Comparison of ENCODE assay signal across 8 mouse cellular contexts in the genomic region with DNA sequence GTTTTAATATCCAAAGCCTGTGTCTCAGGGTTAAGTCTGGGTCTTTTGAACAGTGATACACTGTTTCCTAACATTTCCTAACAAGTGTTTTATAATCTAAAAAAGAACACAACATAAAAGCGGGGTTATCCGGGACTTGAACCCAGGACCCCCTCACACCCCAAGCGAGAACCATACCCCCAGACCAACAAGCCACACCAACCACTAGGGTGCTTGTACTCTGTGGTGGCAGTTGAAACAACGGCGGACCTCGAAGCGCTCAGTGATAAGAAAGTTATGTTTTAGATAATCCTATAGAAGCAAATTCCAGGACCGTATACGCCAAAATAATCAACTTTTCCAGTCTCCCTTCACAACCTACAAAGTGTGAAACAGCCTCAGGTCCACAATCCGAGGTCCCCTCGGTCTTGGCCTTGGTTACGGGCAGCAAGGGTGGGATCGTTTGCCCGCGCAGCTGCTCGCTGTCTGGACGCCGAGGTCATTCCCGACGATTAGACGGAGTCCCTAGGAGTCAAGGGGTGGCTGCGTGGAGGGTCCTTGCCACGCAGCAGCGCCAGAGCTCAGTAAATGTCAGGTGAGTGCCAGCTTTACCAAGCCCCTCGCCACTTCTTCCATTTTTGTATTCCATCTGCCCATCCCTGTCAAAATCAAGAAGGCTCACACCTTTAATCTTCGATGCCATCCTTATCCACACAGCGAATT. TPM values are rescaled to one million over a fixed set of nuclear protein-coding genes. Genes with fewer than 3 reads are reported as not detected.
DNase-seq lines count a peak whose midpoint lies in the region; ATAC-seq and TF ChIP-seq lines count a peak whose summit lies in the region.

No protein-coding gene starts in this region.

- H3K27ac ChIP-seq in heart, embryonic 15.5 days: no peak overlapping the region
- H3K27ac ChIP-seq in bone marrow macrophage, adult 2 months (ENCODE audit: insufficient read depth, low read depth, low read length): no peak overlapping the region
- no peak overlapping the region for H3K27ac ChIP-seq in hindbrain, embryonic 15.5 days (replicated peaks)
- H3K27ac ChIP-seq in midbrain, embryonic 16.5 days (ENCODE audit: low read length): no peak overlapping the region

- H3K4me2 ChIP-seq in heart, embryonic 15.5 days: peak overlapping the region; percentile 69
- H3K4me2 ChIP-seq in hindbrain, embryonic 15.5 days: peak overlapping the region; percentile 53
- peak overlapping the region; percentile 59 for H3K4me2 ChIP-seq in midbrain, embryonic 16.5 days (ENCODE audit: low read length)

- H3K4me3 ChIP-seq in heart, embryonic 15.5 days: peak overlapping the region; percentile 42
- H3K4me3 ChIP-seq in bone marrow macrophage, adult 2 months (ENCODE audit: insufficient read depth, low read length): peak overlapping the region; percentile 41
- H3K4me3 ChIP-seq in hindbrain, embryonic 15.5 days: peak overlapping the region; percentile 31
- peak overlapping the region; percentile 38 for H3K4me3 ChIP-seq in midbrain, embryonic 16.5 days (ENCODE audit: low read depth, low read length)

- no peak for DNase-seq in heart, postnatal 10 days
- no peak for DNase-seq in T-cell, adult 2 months (ENCODE audit: low spot score)
- no peak for DNase-seq in frontal cortex, adult 2 months (ENCODE audit: extremely low spot score in 1 of 2, low spot score in 1 of 2)
- no peak for DNase-seq in yolk sac, embryonic 10.5 days (ENCODE audit: low spot score)

- ATAC-seq in heart, embryonic 15.5 days (replicated peaks; ENCODE audit: insufficient number of reproducible peaks, insufficient read depth, low FRiP score, low read depth): no peak
- ATAC-seq in hindbrain, embryonic 15.5 days (ENCODE audit: low FRiP score, low read depth): no peak
- ATAC-seq in midbrain, embryonic 16.5 days: no peak

- peaks cover 46% of the 10 kb centered on the region for H3K27me3 ChIP-seq in heart, embryonic 15.5 days
- H3K27me3 ChIP-seq in hindbrain, embryonic 15.5 days: peaks cover 51% of the 10 kb centered on the region
- H3K27me3 ChIP-seq in midbrain, embryonic 16.5 days (ENCODE audit: control insufficient read depth, insufficient read depth, low read depth, low read length): peaks cover 46% of the 10 kb centered on the region

- no peak for TF ChIP-seq POLR2A in bone marrow macrophage, adult 2 months (IDR thresholded peaks at IDR 0.05; ENCODE audit: borderline replicate concordance, low read depth, low read length)

- intact Hi-C loops in heart, postnatal 10 days (cut with DNase I): no loop called here

- no peak for TF ChIP-seq CTCF in bone marrow macrophage, adult 2 months (IDR thresholded peaks at IDR 0.05; ENCODE audit: low read depth, low read length)

- H3K9ac ChIP-seq in heart, embryonic 15.5 days: no peak overlapping the region
- H3K9ac ChIP-seq in hindbrain, embryonic 15.5 days: no peak overlapping the region
- H3K9ac ChIP-seq in midbrain, embryonic 16.5 days (ENCODE audit: low read depth, low read length): peak overlapping the region; percentile 34

- H3K36me3 ChIP-seq in heart, embryonic 15.5 days: no peaks in the 10 kb centered on the region
- H3K36me3 ChIP-seq in hindbrain, embryonic 15.5 days: no peaks in the 10 kb centered on the region
- H3K36me3 ChIP-seq in midbrain, embryonic 16.5 days (ENCODE audit: control insufficient read depth, insufficient read depth, low read length): no peaks in the 10 kb centered on the region

- H3K9me3 ChIP-seq in heart, embryonic 15.5 days (replicated peaks): no peaks in the 10 kb centered on the region
- no peaks in the 10 kb centered on the region for H3K9me3 ChIP-seq in hindbrain, embryonic 15.5 days
- H3K9me3 ChIP-seq in midbrain, embryonic 16.5 days (replicated peaks; ENCODE audit: control insufficient read depth, low read length, poor library complexity, severe bottlenecking): no peaks in the 10 kb centered on the region

- 3% methylated on average over 27 of the region's 27 CpGs for WGBS in heart, embryonic 15.5 days
- 4% methylated on average over 27 of the region's 27 CpGs for WGBS in hindbrain, embryonic 15.5 days
- WGBS in midbrain, embryonic 16.5 days: 5% methylated on average over 27 of the region's 27 CpGs

- H3K4me1 ChIP-seq in heart, embryonic 15.5 days (replicated peaks): peaks cover 25% of the 10 kb centered on the region
- H3K4me1 ChIP-seq in bone marrow macrophage, adult 2 months (ENCODE audit: control insufficient read depth, insufficient read depth, low read length): peaks cover 14% of the 10 kb centered on the region
- peaks cover 23% of the 10 kb centered on the region for H3K4me1 ChIP-seq in hindbrain, embryonic 15.5 days (replicated peaks)
- peaks cover 8% of the 10 kb centered on the region; the same call in 1 of the 2 replicates for H3K4me1 ChIP-seq in midbrain, embryonic 16.5 days (ENCODE audit: control insufficient read depth, insufficient read depth, low read length)

RNA-seq across cellular contexts. Expression of a gene that starts 26.3 kb away (rescaled TPM):
- polyA plus RNA-seq in heart, embryonic 15.5 days (2015; fragmentation: Nextera tagmentation; extraction: Ambion mirVana): 10.9 and 14.4 TPM in 2 replicates
- total RNA-seq in heart, postnatal 10 days (2021): 1 to 10 TPM; 5.4 to 7.1 TPM
- polyA plus RNA-seq in bone marrow macrophage, adult 2 months (2012; ENCODE audit: insufficient read depth, insufficient read length, missing spikeins): 2.6 and 4.1 TPM in 2 replicates
- 17.3 and 19.8 TPM in 2 replicates for polyA plus RNA-seq in hindbrain, embryonic 15.5 days (2015; fragmentation: Nextera tagmentation; extraction: Ambion mirVana)
- polyA plus RNA-seq in midbrain, embryonic 16.5 days (2015; fragmentation: Nextera tagmentation; extraction: Ambion mirVana): 16.0 and 17.9 TPM in 2 replicates
- polyA plus RNA-seq in frontal cortex, adult 2 months (2012; rRNA removed): 7.9 and 8.4 TPM in 2 replicates

RNA-seq across cellular contexts. Expression of a gene that starts 58.2 kb away (rescaled TPM):
- polyA plus RNA-seq in heart, embryonic 15.5 days (2015; fragmentation: Nextera tagmentation; extraction: Ambion mirVana): not detected in 2 replicates
- total RNA-seq in heart, postnatal 10 days (2021): not detected
- not detected in 2 replicates for polyA plus RNA-seq in bone marrow macrophage, adult 2 months (2012; ENCODE audit: insufficient read depth, insufficient read length, missing spikeins)
- not detected in 2 replicates for polyA plus RNA-seq in hindbrain, embryonic 15.5 days (2015; fragmentation: Nextera tagmentation; extraction: Ambion mirVana)
- polyA plus RNA-seq in midbrain, embryonic 16.5 days (2015; fragmentation: Nextera tagmentation; extraction: Ambion mirVana): not detected in 2 replicates
- polyA plus RNA-seq in frontal cortex, adult 2 months (2012; rRNA removed): not detected in 2 replicates
